Mouse (Mus musculus) limb, embryonic 11.5 days (tissue): ENCODE measurements at regions not wholly inside any gene's neighbourhood (a gene's known extent, or its start where the extent isn't known, plus 50 kb on each side); places are given as distances from the start of the nearest gene placed in this dataset.

Source experiments
- ATAC-seq: fragments of 200-750 bp; cut with Nextera tagmentation; 2 replicates; pipeline ENCODE4 v1.8.0; 2017; ENCODE audit warnings: low read depth; ENCODE audit not compliant: insufficient number of reproducible peaks, low FRiP score, low TSS enrichment
- DNase-seq: peaks from one replicate; pipeline ENCODE4 v3.0.0-alpha.2; 2015; ENCODE audit warnings: low spot score
- H3K27ac ChIP-seq: fragments of 300-500 bp; sonication (generic); replicated peaks from 2 replicates; pipeline ENCODE4 v1.5.1; 2014; ENCODE audit warnings: low read depth, mild to moderate bottlenecking, low read length
- H3K27me3 ChIP-seq: fragments of 300-500 bp; sonication (generic); 2 replicates; pipeline ENCODE4 v1.6.1; 2014; ENCODE audit warnings: mild to moderate bottlenecking, low read length, mixed read lengths; ENCODE audit not compliant: control insufficient read depth, insufficient read depth
- H3K36me3 ChIP-seq: fragments of 300-500 bp; sonication (generic); 2 replicates; pipeline ENCODE4 v1.6.1; 2014; ENCODE audit warnings: mild to moderate bottlenecking, low read length, moderate library complexity, mixed read lengths; ENCODE audit not compliant: control insufficient read depth, insufficient read depth
- H3K4me1 ChIP-seq: fragments of 300-500 bp; sonication (generic); 2 replicates; pipeline ENCODE4 v1.6.1; 2014; ENCODE audit warnings: low read length, mixed read lengths; ENCODE audit not compliant: control insufficient read depth, insufficient read depth
- H3K4me2 ChIP-seq: fragments of 300-500 bp; sonication (generic); 2 replicates; pipeline ENCODE4 v1.6.1; 2014; ENCODE audit warnings: low read depth, mild to moderate bottlenecking, moderate library complexity; ENCODE audit not compliant: severe bottlenecking
- H3K4me3 ChIP-seq: fragments of 300-500 bp; sonication (generic); 2 replicates; pipeline ENCODE4 v1.5.1; 2014; ENCODE audit warnings: low read depth, low read length
- H3K9ac ChIP-seq: fragments of 300-500 bp; sonication (generic); 2 replicates; pipeline ENCODE4 v1.6.1; 2014; ENCODE audit warnings: mild to moderate bottlenecking, low read length
- H3K9me3 ChIP-seq: fragments of 300-500 bp; sonication (generic); 2 replicates; pipeline ENCODE4 v1.6.1; 2016; ENCODE audit warnings: low read length; ENCODE audit not compliant: control insufficient read depth
- WGBS: fragments of 180-500 bp; shearing (Covaris S2); extraction: QIAGEN DNeasy Blood & Tissue Kit; methylation state at CpG from one replicate; pipeline ENCODE4 v1.1.7; 2014; 5-methylcytosine and 5-hydroxymethylcytosine counted together

DNA sequence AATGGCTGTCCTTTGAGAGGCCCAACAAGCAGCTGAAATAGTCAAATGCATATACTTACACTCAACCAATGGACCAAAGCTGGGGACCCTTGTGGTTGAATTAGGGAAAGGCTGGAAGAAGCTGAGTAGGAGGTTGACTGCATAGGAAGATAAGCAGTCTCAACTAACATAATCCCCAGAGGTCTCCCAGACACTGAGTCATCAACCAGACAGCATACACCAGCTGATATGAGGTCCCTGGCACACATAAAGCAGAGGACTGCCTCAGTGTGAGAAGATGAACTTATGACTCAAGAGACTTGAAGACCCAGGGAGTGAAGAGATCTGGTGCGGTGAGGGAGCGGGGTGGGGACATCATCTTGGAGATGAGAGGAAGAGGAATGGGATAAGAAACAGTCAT is 863.8 kb downstream of the Nap1l3 start:
- Histone ChIP-seq H3K27ac (no peak overlapping the region), H3K27me3 (no peaks in the 10 kb centered on the region), H3K4me1 (no peaks in the 10 kb centered on the region), H3K4me3 (no peak overlapping the region), H3K9ac (no peak overlapping the region), H3K4me2 (no peak overlapping the region), H3K36me3 (no peaks in the 10 kb centered on the region), H3K9me3 (no peaks in the 10 kb centered on the region)
- ATAC-seq (no peak), DNase-seq (no peak)
- WGBS: 98% methylated on average over 2 of the region's 2 CpGs

DNA sequence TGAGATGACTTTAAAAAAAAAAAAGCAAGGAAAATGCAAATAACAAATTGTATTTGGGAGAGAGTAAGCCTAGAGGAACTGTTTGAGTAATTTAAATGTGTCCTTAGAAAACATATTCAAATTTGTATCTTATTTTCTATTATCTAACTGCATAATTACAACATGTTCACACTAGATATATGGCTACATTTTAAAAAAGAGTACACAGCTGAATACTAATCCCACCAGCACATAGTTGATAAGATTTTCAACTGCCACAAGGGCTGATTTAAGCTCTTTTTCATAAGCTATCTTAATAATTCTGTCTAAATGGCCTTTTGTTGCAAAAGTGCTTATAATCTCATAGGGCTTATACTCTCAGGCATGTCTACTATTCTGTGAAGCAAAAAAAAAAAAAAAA is 877.4 kb downstream of the Nap1l3 start:
- no peaks in the 10 kb centered on the region for H3K27me3 ChIP-seq
- DNase-seq: no peak

DNA sequence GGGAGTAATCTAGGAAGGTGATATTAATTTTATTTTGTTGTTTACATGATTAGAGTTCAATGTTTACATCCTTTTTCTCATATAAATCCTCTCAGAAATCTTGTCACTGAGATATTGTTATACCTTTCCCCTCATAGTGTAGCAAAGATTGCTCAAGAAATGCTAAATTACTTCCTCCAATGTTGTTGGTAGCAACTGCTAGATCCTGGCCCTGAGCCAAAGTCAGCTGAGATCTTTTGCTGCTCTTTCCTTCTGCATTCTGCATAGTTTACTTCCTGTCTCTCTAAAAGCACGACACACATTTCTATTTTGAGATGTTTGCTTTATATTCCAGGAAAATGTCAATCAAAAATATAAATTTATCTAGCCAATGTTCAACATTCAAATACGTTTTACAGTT is 899.5 kb downstream of the Nap1l3 start:
- H3K4me3 ChIP-seq: no peak overlapping the region
- no peaks in the 10 kb centered on the region for H3K4me1 ChIP-seq
- no peak overlapping the region for H3K9ac ChIP-seq
- H3K27ac ChIP-seq: no peak overlapping the region
- no peaks in the 10 kb centered on the region for H3K36me3 ChIP-seq
- H3K27me3 ChIP-seq: no peaks in the 10 kb centered on the region
- WGBS: 59% methylated on average over 2 of the region's 2 CpGs
- no peaks in the 10 kb centered on the region for H3K9me3 ChIP-seq
- no peak overlapping the region for H3K4me2 ChIP-seq
- ATAC-seq (no peak), DNase-seq (no peak)

More for the DNA sequence above, 877.4 kb downstream of the Nap1l3 start:
- Histone ChIP-seq H3K27ac (no peak overlapping the region), H3K4me1 (no peaks in the 10 kb centered on the region), H3K9ac (no peak overlapping the region), H3K4me3 (no peak overlapping the region), H3K36me3 (no peaks in the 10 kb centered on the region), H3K9me3 (no peaks in the 10 kb centered on the region), H3K4me2 (no peak overlapping the region)
- ATAC-seq: no peak

DNA sequence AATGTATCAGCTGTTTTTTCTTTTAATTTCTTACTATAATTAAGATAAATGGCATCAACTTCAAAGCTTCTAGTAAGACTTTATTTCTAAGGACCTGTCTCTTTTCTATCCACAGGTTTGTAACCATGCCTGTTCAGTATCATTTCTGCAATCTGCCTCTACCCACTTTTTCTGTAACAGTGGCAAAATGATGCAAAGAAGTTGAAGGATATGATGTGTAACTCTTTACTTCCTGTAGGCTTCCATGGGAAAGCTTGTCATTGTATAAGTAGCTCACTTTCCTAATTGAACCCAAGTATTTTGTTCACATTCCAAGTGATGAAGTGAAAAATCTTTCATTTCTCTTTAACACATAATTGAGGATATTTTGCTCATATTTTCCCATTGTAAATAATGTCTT is 900.0 kb downstream of the Nap1l3 start:
- Histone ChIP-seq H3K9ac (no peak overlapping the region), H3K36me3 (no peaks in the 10 kb centered on the region), H3K27me3 (no peaks in the 10 kb centered on the region), H3K4me2 (no peak overlapping the region), H3K4me3 (no peak overlapping the region), H3K27ac (no peak overlapping the region), H3K4me1 (no peaks in the 10 kb centered on the region), H3K9me3 (no peaks in the 10 kb centered on the region)
- ATAC-seq (no peak), DNase-seq (no peak)

DNA sequence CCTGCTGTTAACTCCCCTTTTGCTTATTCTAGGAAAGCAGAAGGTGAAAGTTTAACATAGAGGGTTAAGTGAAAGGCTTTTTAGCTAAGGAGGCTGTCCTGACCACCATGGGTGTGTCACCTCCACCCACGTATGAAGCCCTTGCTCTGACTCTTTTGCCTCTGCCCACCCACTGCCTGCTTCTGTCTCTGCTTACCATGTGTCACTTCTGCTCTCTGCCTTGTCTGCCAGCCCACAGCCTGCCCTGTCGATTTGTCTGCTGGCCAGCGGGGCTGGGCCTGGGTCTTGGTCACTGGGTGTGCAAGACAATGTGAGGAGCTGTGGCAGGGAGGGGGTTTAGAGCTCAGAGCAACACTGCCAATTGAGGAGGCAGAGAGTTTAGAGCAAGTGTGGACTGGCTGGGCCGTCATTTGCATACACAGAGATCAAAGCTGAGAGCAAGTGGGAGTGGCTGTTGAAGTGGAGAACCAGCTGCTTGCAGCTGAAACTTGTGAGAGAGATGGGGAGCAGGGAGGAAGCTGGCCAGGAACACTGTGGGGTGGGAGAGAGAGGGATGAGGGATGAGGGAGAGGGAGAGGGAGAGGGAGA is 917.7 kb downstream of the Nap1l3 start:
- H3K9me3 ChIP-seq: no peaks in the 10 kb centered on the region
- WGBS: 24% methylated on average over 4 of the region's 4 CpGs
- H3K4me1 ChIP-seq: no peaks in the 10 kb centered on the region
- no peak overlapping the region for H3K27ac ChIP-seq
- H3K4me2 ChIP-seq: no peak overlapping the region
- DNase-seq (peak; percentile 24), ATAC-seq (no peak)
- H3K36me3 ChIP-seq: no peaks in the 10 kb centered on the region
- H3K4me3 ChIP-seq: no peak overlapping the region
- H3K27me3 ChIP-seq: no peaks in the 10 kb centered on the region
- no peak overlapping the region for H3K9ac ChIP-seq

DNA sequence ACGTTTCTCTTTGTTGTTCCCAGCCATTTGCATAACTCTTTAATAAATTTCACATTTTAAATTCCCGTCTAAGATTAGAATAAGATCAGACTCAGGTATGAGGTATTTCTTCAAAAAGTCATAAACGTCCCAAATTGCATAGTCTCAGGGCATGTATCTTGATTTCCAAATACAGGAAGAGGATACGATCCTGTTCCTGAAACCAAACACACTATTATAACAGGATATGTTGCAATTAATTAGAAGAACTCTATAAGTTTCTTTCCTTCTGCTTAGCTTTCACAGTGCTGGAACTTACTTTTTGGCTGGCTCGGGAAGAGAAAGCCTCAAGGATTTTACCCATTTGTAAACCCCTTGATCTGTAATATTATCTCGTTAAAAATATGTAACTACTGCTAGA is 968.1 kb downstream of the Nap1l3 start:
- WGBS: 79% methylated on average over 6 of the region's 6 CpGs

More for the DNA sequence above, 968.1 kb downstream of the Nap1l3 start:
- Histone ChIP-seq H3K27ac (no peak overlapping the region), H3K4me1 (no peaks in the 10 kb centered on the region), H3K27me3 (no peaks in the 10 kb centered on the region), H3K9ac (no peak overlapping the region), H3K9me3 (no peaks in the 10 kb centered on the region), H3K36me3 (no peaks in the 10 kb centered on the region), H3K4me2 (no peak overlapping the region), H3K4me3 (no peak overlapping the region)
- DNase-seq (no peak), ATAC-seq (no peak)
